Mouse (Mus musculus) MEL (cell line): Measurements from ENCODE around the gene Tmem268. TPM values are rescaled to one million over a fixed set of nuclear protein-coding genes. Genes with fewer than 3 reads are reported as not detected.

Experiments used
- DNase-seq: peaks from one replicate; pipeline ENCODE4 v3.0.0; 2011; ENCODE audit warnings: low read depth, low spot score
- H3K27ac ChIP-seq: 2 replicates; pipeline ENCODE4 v1.5.1; 2012; ENCODE audit warnings: low read depth, mild to moderate bottlenecking, control low read depth, low read length, moderate library complexity; ENCODE audit not compliant: control insufficient read depth
- H3K27me3 ChIP-seq, 2 experiments: fragments of 150-350 bp in 1 of 2; sonication (generic) in 1 of 2; 2 replicates each; pipeline ENCODE4 v1.6.1; 2012; ENCODE audit warnings: low read length in 2 of 2, mild to moderate bottlenecking in 2 of 2, improper control_type of control experiment in 1 of 2, moderate library complexity in 1 of 2; ENCODE audit not compliant: insufficient read depth in 2 of 2, control insufficient read depth in 1 of 2
- H3K36me3 ChIP-seq, 2 experiments: 2 replicates each; pipeline ENCODE4 v1.6.1; 2012 to 2014; ENCODE audit warnings: low read length in 2 of 2, improper control_type of control experiment in 1 of 2, inconsistent platforms in 1 of 2, mild to moderate bottlenecking in 1 of 2; ENCODE audit not compliant: insufficient read depth in 2 of 2, control insufficient read depth in 1 of 2
- H3K4me1 ChIP-seq, 2 experiments: fragments of 150-350 bp in 1 of 2; sonication (generic) in 1 of 2; 2 replicates each; pipeline ENCODE4 v1.6.1; 2012; ENCODE audit warnings: low read length in 2 of 2, improper control_type of control experiment in 1 of 2, mild to moderate bottlenecking in 1 of 2; ENCODE audit not compliant: insufficient read depth in 2 of 2, control insufficient read depth in 1 of 2
- H3K4me3 ChIP-seq, 2 experiments: fragments of 150-350 bp in 1 of 2; sonication (generic) in 1 of 2; 2 replicates each; pipeline ENCODE4 v1.5.1; 2012; ENCODE audit warnings: low read depth in 2 of 2, low read length in 2 of 2, mild to moderate bottlenecking in 2 of 2, moderate library complexity in 2 of 2, control low read depth in 1 of 2, improper control_type of control experiment in 1 of 2; ENCODE audit not compliant: control insufficient read depth in 1 of 2, insufficient read depth in 1 of 2
- H3K79me2 ChIP-seq: 2 replicates; pipeline ENCODE4 v1.6.1; 2012; ENCODE audit warnings: mild to moderate bottlenecking, low read length, moderate library complexity; ENCODE audit not compliant: control insufficient read depth, poor library complexity, insufficient read depth
- H3K9ac ChIP-seq: 2 replicates; pipeline ENCODE4 v1.6.1; 2012; ENCODE audit warnings: low read depth, mild to moderate bottlenecking, control low read depth, low read length, moderate library complexity; ENCODE audit not compliant: control insufficient read depth, poor library complexity, severe bottlenecking
- H3K9me3 ChIP-seq: fragments of 150-350 bp; sonication (generic); replicated peaks from 2 replicates; pipeline ENCODE4 v1.6.1; 2012; ENCODE audit warnings: mild to moderate bottlenecking, low read length, improper control_type of control experiment, moderate library complexity; ENCODE audit not compliant: insufficient read depth
- CTCF ChIP-seq, 3 experiments: IDR thresholded peaks in 2 of 3; conservative IDR thresholded peaks in 1 of 3; 2 replicates each; pipeline ENCODE4 v1.5.1; 2011 to 2012; ENCODE audit warnings: low read length in 3 of 3, low read depth in 2 of 3, mild to moderate bottlenecking in 2 of 3, improper control_type of control experiment in 1 of 3, inconsistent platforms in 1 of 3, mixed read lengths in 1 of 3, moderate library complexity in 1 of 3; ENCODE audit not compliant: control insufficient read depth in 1 of 3, insufficient read depth in 1 of 3, poor library complexity in 1 of 3, severe bottlenecking in 1 of 3
- E2F4 ChIP-seq: IDR thresholded peaks from 2 replicates; pipeline ENCODE4 v1.6.1; 2011; ENCODE audit warnings: low read depth, low read length, improper control_type of control experiment, borderline replicate concordance
- ELF1 ChIP-seq: IDR thresholded peaks from 2 replicates; pipeline ENCODE4 v1.6.1; 2014; ENCODE audit warnings: low read depth, mild to moderate bottlenecking, inconsistent platforms, low read length, improper control_type of control experiment, moderate library complexity
- GABPA ChIP-seq: IDR thresholded peaks from 2 replicates; pipeline ENCODE4 v1.6.1; 2012; ENCODE audit warnings: low read depth, mild to moderate bottlenecking, inconsistent platforms, low read length, improper control_type of control experiment, moderate library complexity
- HCFC1 ChIP-seq: IDR thresholded peaks from 2 replicates; pipeline ENCODE4 v1.6.1; 2012; ENCODE audit warnings: low read depth, mild to moderate bottlenecking, inconsistent platforms, low read length, improper control_type of control experiment, moderate library complexity
- KAT2A ChIP-seq: conservative IDR thresholded peaks from 2 replicates; pipeline ENCODE4 v1.6.1; 2012; ENCODE audit warnings: low read depth, low read length, improper control_type of control experiment, inconsistent platforms
- MAZ ChIP-seq: IDR thresholded peaks from 2 replicates; pipeline ENCODE4 v1.6.1; 2012; ENCODE audit warnings: low read depth, mild to moderate bottlenecking, inconsistent platforms, low read length, improper control_type of control experiment
- MEF2A ChIP-seq: IDR thresholded peaks from 2 replicates; pipeline ENCODE4 v1.6.1; 2014; ENCODE audit warnings: low read depth, mild to moderate bottlenecking, inconsistent platforms, low read length, improper control_type of control experiment; ENCODE audit not compliant: poor library complexity, insufficient replicate concordance, severe bottlenecking; ENCODE audit errors: extremely low read depth
- MXI1 ChIP-seq: IDR thresholded peaks from 2 replicates; pipeline ENCODE4 v1.6.1; 2011; ENCODE audit warnings: mild to moderate bottlenecking, low read depth, low read length, improper control_type of control experiment
- MYC ChIP-seq: IDR thresholded peaks from 2 replicates; pipeline ENCODE4 v1.6.1; 2011; ENCODE audit warnings: low read depth, mild to moderate bottlenecking, low read length, improper control_type of control experiment, moderate library complexity
- POLR2A ChIP-seq, 2 experiments: IDR thresholded peaks; 2 replicates each; pipeline ENCODE4 v1.6.1; 2011 to 2012; ENCODE audit warnings: low read length in 2 of 2, mild to moderate bottlenecking in 2 of 2, control low read depth in 1 of 2, improper control_type of control experiment in 1 of 2, low read depth in 1 of 2, moderate library complexity in 1 of 2; ENCODE audit not compliant: control insufficient read depth in 1 of 2, insufficient read depth in 1 of 2, poor library complexity in 1 of 2
- POLR2AphosphoS5 ChIP-seq: IDR thresholded peaks from 2 replicates; pipeline ENCODE4 v1.6.1; 2012; ENCODE audit warnings: low read depth, borderline replicate concordance, mild to moderate bottlenecking, inconsistent platforms, low read length, moderate library complexity, mixed read lengths
- RCOR1 ChIP-seq: IDR thresholded peaks from 2 replicates; pipeline ENCODE4 v1.6.1; 2012; ENCODE audit warnings: low read depth, mild to moderate bottlenecking, inconsistent platforms, low read length, improper control_type of control experiment
- SIN3A ChIP-seq: IDR thresholded peaks from 2 replicates; pipeline ENCODE4 v1.6.1; 2012; ENCODE audit warnings: low read length, improper control_type of control experiment, inconsistent platforms
- TAL1 ChIP-seq: IDR thresholded peaks from 2 replicates; pipeline ENCODE4 v1.6.1; 2012; ENCODE audit warnings: mild to moderate bottlenecking, inconsistent platforms, low read length, moderate library complexity, mixed read lengths
- TCF12 ChIP-seq: IDR thresholded peaks from 2 replicates; pipeline ENCODE4 v1.6.1; 2014; ENCODE audit warnings: low read depth, mild to moderate bottlenecking, inconsistent platforms, low read length, improper control_type of control experiment, moderate library complexity
- ZC3H11A ChIP-seq: IDR thresholded peaks from 2 replicates; pipeline ENCODE4 v1.6.1; 2012; ENCODE audit warnings: low read depth, mild to moderate bottlenecking, inconsistent platforms, low read length, improper control_type of control experiment
- ZKSCAN1 ChIP-seq: IDR thresholded peaks from 2 replicates; pipeline ENCODE4 v1.6.1; 2012; ENCODE audit warnings: low read depth, mild to moderate bottlenecking, inconsistent platforms, low read length, improper control_type of control experiment, moderate library complexity
- ZMIZ1 ChIP-seq: IDR thresholded peaks from 2 replicates; pipeline ENCODE4 v1.6.1; 2012; ENCODE audit warnings: low read depth, mild to moderate bottlenecking, inconsistent platforms, low read length, improper control_type of control experiment, moderate library complexity
- polyA plus RNA-seq, 2 experiments: library from polyadenylated mRNA; stranded (reverse) in 1 of 2; unstranded in 1 of 2; fragments of >175 nt in 1 of 2; fragments of >200 nt in 1 of 2; gene quantifications; 2 replicates each; pipeline versions ENCODE4 v1.2.1 to v1.2.4; 2012; ENCODE audit warnings: low replicate concordance in 2 of 2, low read depth in 1 of 2; ENCODE audit not compliant: insufficient read length in 2 of 2, insufficient read depth in 1 of 2, missing spikeins in 1 of 2
- total RNA-seq: library from RNA; depleted of rRNA; stranded (reverse); fragments of 300-350 nt; gene quantifications from 2 replicates; pipeline ENCODE4 v1.2.3, GENCODE M21; 2012

Tmem268 gene
- total and polyA plus RNA-seq, 3 experiments: 8.1 to 11.3 TPM; not detected in 1

- H3K79me2 ChIP-seq: no peaks in the 10 kb centered on the region
- H3K4me3 ChIP-seq: no peak overlapping the region
- TF ChIP-seq MEF2A: no peak
- TF ChIP-seq GABPA: no peak
- TF ChIP-seq TCF12: no peak
- TF ChIP-seq ZC3H11A: no peak
- no peak for TF ChIP-seq E2F4
- TF ChIP-seq CTCF (IDR thresholded peaks at IDR 0.05 in 2 of 3, conservative IDR thresholded peaks at IDR 0.05 in 1 of 3; ENCODE audit: control insufficient read depth in 1 of 3, insufficient read depth in 1 of 3, low read depth in 2 of 3, low read length in 3 of 3, poor library complexity in 1 of 3, severe bottlenecking in 1 of 3): no peak
- no peak for TF ChIP-seq MYC
- no peak for TF ChIP-seq TAL1
- no peak for TF ChIP-seq POLR2A (IDR thresholded peaks at IDR 0.05; ENCODE audit: control insufficient read depth in 1 of 2, insufficient read depth in 1 of 2, low read depth in 1 of 2, low read length in 2 of 2, poor library complexity in 1 of 2)
- no peaks in the 10 kb centered on the region for H3K27me3 ChIP-seq
- H3K4me1 ChIP-seq: 0 out of 4 replicates have a peak, but pooled peaks cover 0 to 4% of the 10 kb centered on the region in 2 experiments
- H3K27ac ChIP-seq: no peak overlapping the region
- no peaks in the 10 kb centered on the region for H3K9me3 ChIP-seq
- DNase-seq: no peak
- no peak overlapping the region for H3K9ac ChIP-seq
- H3K36me3 ChIP-seq: no peaks in the 10 kb centered on the region
These were observed 36.7 kb downstream of the Tmem268 start for GRCm38 (mm10) chr4:63595259-63595658.

- no peak overlapping the region for H3K4me3 ChIP-seq
- no peak for DNase-seq
- no peaks in the 10 kb centered on the region for H3K27me3 ChIP-seq
- H3K36me3 ChIP-seq: no peaks in the 10 kb centered on the region
- no peaks in the 10 kb centered on the region for H3K79me2 ChIP-seq
- H3K27ac ChIP-seq: no peak overlapping the region
- TF ChIP-seq POLR2A (IDR thresholded peaks at IDR 0.05; ENCODE audit: control insufficient read depth in 1 of 2, insufficient read depth in 1 of 2, low read depth in 1 of 2, low read length in 2 of 2, poor library complexity in 1 of 2): no peak
- no peak for TF ChIP-seq GABPA
- no peak for TF ChIP-seq POLR2AphosphoS5
- TF ChIP-seq MEF2A: no peak
- no peak for TF ChIP-seq SIN3A
- TF ChIP-seq KAT2A: no peak
- no peak for TF ChIP-seq HCFC1
- no peak for TF ChIP-seq TCF12
- TF ChIP-seq ELF1: no peak
- no peak for TF ChIP-seq MXI1
- no peak for TF ChIP-seq MAZ
- no peak for TF ChIP-seq ZMIZ1
- TF ChIP-seq RCOR1: no peak
- TF ChIP-seq TAL1: no peak
- no peak for TF ChIP-seq E2F4
- TF ChIP-seq ZKSCAN1: no peak
- no peak overlapping the region for H3K9ac ChIP-seq
- H3K9me3 ChIP-seq: no peaks in the 10 kb centered on the region
- 0 out of 4 replicates have a peak, but pooled peaks cover 0 to 4% of the 10 kb centered on the region in 2 experiments for H3K4me1 ChIP-seq
These were observed 37.4 kb downstream of the Tmem268 start for GRCm38 (mm10) chr4:63596010-63596409.
